Mouse (Mus musculus) testis, postnatal 10 days (tissue): ENCODE results near the gene Gbp8.
"Not testable (repeated sequence)": the region's sequence is repeated elsewhere in the genome, so short reads cannot be mapped to it uniquely, and the experiment has no call there.

ENCODE experiments used
- DNase-seq: peaks from one replicate; pipeline ENCODE4 v3.0.0; 2021; ENCODE audit warnings: low spot score

Gene Gbp8

DNA sequence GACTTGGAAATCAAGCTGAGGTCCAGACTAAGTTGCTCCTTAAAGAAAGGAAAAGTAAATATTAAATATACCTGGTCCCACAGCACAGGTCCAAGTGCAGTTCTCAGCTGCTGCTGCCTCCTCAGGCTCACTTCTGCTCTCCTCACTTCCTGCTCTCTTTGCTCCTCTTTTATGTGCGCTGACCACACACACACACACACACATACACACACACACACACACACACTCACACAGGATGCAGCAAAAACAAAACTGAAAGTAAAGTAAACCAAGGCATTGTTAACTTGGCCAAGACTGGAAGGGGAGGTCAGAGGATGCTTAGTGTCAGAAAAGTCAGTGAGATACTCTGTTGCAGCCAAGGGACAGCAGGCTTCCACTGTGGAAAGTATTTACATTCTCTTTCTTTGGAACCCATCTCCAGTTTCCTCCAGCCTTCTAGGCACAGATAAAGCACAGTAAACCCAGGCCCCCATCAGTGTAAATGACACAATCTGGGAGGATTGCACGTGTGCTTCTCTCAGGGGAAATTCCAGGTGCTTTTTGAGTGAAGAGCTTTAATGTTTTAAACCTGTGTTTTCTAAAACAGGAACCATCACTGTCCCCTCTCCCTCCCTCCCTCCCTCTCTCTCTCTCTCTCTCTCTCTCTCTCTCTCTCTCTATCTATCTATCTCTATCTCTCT, at the start of gene Gbp8, which contains the start of the genes Gbp9 and Gbp4:
TSS of gene Gbp8 (minus strand) at position 132 of the 680 bp plus-strand sequence.
TSS of gene Gbp9 (minus strand) at position 131 of the 680 bp plus-strand sequence.
TSS of gene Gbp4 (minus strand) at position 178 of the 680 bp plus-strand sequence.
- not testable (repeated sequence) for DNase-seq

DNA sequence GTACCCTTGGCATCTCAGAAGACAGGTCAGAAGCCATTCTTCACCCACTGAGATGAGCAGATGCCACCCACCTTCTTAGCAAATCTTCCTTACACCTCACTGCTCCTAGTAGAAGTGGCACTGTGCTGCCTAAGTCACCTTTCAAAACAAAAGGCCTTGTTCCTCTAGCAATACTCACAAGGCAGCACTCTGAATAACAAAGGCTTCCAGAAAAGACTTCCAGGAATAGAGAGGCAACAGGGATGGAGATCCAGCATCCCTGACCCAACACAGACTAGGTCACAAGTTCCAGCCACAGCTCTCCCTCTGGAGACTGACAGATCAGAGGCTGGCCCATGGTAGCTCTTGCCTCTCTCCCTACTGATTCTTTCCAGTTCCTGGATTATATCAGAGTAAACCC, 42.1 kb upstream of the Gbp8 start:
- no peak for DNase-seq

DNA sequence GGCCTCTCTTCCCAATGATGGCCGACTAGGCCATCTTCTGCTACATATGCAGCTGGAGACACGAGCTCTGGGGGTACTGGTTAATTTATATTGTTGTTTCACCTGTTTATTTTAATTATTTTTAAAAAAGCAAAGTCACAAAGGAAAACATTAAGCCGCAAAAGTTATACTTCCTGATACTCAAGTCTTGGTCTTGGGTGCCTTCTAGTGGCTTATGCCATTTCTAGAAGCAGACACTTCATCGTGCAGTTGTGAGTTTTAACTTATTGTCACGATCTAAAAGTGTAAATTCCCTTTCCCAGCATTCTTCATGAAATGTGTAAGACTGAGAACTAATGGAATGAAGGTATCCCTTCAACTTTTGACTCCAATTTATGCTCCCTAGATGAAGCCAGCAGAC, 17.2 kb upstream of the Gbp8 start:
- no peak for DNase-seq

DNA sequence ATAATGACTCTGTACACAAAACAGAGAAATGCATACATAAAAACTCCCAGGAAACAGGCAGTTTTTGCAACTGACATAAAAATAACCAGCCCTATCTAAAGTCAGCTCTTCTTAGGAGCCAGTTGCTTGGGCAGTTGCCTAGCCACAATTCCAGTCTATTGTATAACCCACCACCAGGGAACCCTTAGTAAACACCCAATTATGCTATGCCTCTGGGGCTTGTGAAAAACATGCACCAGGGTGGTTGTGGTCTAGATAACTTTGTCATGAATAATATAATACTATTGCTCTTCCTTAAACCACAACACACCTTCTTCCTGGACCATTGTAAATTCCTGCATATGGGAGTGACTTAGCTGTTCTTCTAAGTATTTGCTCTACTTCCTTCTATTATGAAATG, 14.7 kb upstream of the Gbp8 start:
- DNase-seq, result no peak

DNA sequence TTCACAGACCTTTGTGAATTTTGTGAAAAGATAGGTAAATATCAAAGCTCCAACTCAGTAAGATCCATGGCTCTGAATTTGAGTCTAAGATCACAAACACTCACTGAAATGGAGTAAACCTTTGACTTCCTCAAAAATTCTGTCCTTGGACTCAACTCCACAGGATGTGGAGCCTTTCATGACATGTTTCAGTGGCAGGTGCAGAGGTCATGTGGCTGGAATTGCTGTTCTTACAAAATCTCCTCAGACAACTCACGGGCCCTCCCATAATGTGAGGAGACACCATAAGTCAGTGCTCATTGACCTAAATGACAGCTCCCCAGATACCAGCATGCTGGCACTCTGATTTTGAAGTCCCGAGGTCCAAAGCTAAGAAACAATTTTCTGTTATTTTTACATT, 8.7 kb upstream of the Gbp8 start:
- not testable (repeated sequence) for DNase-seq

DNA sequence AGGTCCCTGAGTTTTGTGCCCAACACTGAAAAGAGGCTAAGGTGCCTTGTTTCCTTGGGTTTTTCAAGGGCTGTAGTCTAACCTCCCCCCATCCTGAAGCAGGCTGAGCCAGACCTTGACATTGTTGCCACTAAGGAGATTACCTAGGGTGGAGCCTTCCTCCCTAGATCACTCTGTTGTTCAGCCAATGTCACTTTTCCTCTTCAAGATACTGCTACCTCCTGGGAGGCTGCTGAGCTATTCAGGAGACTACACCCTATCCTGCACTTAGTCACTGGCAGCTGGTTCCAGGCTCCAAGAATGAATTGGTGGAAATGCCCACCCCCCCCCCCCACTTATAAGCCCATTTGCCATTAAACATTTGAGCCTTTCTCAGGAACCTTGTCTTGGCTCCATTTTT, 7.1 kb upstream of the Gbp8 start:
- DNase-seq, result no peak

DNA sequence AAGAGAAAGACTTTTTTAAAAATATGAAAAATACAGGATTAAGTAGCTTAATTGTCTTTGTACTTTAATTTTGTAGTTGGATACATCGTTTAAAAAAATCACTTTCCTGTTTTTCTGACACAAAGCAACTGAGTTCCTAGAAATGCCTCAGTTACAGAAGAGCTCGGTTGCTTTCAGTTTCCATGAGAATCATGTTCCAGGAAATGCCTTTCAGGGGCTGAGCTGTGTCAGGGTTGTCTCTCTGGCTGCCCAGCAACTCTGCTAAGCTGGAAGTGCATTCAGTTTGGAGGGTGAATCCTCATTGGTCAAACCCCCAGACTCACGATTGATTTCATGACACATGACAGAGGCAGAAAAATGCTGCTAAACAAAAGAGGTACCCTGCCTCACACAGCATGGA, 6.4 kb upstream of the Gbp8 start:
- not testable (repeated sequence) for DNase-seq

DNA sequence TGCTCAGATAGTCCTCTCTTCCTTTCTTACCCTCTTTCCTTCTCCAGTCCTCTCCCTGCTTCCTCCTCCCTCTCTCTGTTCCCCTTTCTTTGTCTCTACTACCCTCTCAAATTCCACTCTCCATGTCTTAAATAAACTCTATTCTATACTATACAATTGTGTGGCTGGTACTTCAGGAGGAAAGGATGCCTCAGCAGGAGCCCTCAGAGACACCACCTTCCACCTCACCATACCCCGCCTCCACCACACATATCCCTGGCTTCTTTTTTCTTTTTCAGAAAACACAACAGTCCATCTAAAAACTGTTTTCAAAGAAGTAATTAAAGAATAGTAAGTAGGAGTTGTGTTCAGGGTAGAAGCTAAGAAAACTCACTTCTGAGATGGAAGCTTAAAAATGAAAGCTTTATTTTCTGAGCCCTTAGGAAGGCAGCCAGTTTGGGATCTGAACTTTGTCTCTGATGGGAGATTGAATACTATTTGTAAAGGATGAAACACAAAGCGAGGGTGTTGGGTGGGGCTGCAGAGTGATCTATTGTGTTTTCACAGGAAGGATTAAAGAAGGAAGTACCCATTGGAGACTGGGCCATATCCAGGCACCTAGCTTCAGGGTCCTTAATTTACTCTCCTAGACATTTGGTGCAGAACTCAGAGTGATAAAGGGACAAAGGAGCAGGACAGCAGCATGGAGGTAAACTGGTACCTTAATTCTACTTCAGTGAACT, 910 bp upstream of the Gbp8 start:
- not testable (repeated sequence) for DNase-seq

DNA sequence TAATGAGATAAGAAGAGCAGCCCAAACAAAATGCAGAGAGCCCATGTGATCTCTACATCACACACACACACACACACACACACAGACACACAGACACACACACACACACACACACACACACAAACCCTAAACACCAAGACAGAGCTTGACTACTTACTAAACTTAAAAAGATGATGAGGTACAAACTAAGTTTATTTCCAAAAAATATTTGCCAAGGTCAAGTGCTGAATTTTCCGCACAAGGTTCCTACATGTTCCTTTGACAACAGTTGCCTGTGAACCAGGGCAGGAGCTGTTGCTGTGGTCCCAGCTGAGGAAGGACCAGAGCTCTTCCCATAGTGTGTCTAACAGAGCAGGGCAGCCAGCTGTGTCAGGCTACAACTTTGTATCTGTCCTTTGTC, 434 bp downstream of the Gbp8 start:
- DNase-seq, result no peak

DNA sequence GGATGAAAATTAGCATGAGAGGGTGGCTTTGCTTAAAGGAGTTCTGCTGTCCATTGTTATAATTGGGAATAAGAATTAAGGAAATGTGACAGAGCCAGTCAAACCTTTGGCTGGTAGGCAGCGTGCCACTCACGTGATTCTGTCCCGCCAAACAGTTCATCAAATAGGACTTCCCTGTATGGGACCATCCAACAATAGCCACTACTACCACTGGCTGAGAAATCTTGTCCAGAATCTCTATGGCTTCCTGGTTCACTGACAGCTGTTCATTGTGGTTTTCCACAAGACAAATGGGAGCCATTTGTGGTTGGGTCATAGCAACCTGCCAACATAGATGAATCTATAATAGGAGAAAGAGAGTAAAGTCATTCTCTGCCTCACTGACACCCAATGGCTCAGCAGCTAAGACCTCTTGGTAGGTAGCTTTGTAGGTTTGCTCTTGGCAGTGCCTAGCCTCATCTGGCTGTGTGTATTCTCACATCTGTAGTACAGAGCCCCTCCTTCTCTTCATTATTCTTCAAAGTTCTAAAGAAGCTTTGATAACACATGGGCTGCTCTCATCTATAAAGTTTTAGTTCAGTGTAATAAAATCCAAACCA, 2.5 kb downstream of the Gbp8 start:
- DNase-seq, result not testable (repeated sequence)

DNA sequence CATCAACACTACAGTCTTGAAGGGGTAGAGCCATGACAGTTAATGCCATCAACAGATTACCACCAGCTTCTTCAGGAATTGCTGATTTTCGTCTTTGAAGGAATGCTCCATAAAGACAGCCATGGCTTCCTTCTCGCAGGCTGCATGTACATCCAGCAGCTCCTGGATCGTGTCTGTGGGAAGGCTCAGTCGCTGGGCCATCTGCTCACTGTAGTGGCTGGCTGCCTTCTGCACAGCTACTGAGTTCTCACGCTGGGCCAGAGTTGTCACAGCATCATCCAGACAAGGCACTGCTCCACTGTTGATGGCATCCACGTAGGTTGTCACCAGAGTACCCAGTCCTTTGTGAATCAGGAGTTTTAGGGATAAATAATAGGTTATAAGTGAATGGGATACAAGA, 17.6 kb downstream of the Gbp8 start:
- DNase-seq, result not testable (repeated sequence)

DNA sequence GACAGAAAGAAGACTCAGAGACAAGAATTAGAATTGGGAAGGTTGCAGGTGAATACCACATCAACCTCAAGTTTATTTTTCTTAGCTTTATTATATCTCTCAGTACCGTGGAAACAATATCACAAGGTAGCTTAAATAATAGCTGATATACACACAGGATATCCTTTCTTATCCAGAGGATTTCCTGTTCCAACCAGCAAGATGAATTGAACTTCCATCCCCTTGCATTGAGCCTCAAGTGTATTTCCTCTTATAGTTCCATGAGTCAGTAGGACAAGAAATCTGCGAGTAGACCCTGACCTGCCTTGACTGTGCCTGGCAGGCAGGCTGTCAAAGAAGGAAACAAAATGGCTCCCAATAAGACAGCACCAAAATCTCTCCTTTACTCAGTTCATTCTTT, 23.6 kb downstream of the Gbp8 start:
- DNase-seq, result no peak

DNA sequence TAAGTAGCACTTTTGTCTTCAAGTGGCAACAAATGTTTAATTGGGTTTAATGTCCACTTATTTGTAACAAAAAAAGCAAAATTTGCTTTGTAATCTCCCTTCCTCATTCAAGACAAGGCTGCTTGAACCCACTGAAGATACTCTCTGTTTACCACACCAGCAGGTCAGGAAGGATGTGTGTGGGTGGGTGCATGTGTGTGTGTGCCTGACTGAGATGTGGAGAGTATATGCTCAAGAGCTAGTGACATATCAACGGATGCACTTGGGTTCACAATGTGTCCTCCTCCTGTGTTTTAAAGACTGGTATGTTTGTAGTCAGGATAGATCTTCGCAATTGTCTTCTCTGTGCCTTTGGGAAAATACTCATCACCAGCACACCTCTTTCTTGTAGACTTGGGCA, 24.6 kb downstream of the Gbp8 start:
- no peak for DNase-seq

DNA sequence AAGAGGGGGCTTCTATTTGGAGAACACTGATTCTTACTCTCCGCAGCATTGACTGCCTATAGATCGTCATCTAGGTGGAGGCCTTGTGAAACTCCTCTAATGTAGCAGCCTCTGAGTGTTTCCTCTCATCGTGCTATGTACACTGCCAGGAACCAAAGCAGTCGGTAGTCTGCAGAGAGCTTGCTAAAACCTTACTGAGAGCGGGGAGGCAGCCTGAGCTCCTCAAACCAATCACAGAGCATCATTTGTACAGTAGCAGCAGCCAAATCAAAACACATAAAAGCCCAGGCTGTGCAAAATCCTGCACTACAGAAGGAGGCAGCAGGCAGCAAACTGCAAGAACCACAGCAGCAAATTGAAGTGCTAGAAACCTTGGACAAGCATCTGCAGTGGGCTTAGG, 25.7 kb downstream of the Gbp8 start:
- DNase-seq, result no peak

DNA sequence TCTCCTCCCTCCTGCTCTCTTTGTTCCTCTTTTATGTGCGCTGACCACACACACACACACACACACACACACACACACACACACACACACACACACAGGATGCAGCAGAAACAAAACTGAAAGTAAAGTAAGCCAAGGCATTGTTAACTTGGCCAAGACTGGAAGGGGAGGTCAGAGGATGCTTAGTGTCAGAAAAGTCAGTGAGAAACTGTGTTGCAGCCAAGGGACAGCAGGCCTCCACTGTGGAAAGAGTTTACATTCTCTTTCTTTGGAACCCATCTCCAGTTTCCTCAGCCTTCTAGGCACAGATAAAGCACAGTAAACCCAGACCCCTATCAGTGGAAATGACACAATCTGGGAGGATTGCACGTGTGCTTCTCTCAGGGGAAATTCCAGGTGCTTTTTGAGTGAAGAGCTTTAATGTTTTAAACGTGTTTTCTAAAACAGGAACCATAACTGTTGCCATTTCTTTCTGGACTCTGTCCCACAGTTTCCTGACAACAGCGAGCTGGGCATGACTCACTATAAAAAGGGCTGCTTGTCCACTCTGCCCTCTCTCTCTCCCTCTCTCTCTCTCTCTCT, 29.0 kb downstream of the Gbp8 start:
- peak; percentile 47 for DNase-seq

DNA sequence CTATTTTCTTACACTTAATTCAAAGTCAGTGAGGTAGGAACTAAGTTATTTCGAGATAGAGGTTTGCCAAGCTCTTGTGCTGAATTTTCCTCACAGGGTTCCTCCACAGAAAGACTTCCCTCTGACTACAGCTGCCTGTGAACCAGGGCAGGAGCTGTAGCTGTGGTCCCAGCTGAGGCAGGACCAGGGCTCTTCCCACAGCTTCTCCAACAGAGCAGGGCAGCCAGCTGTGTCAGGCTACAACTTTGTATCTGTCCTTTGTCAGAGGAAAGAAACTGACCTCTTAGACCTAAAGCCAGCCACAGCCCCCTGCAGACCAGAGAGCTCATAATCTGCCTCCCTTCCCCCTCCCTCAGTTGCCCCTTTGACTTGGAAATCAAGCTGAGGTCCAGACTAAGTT, 29.6 kb downstream of the Gbp8 start:
- DNase-seq, result not testable (repeated sequence)

DNA sequence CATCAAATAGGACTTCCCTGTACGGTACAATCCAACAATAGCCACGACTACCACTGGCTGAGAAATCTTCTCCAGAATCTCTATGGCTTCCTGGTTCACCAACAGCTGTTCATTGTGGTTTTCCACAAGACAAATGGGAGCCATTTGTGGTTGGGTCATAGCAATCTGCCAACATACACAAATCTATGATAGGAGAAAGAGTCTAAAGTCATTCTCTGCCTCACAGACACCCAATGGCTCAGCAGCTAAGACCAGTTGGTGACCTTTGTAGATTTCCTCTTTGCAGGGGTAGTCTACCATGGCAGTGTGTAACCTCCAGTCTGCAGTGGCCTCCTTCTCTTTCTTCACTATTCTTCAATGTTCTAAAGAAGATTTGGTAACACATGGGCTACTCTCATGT, 33.7 kb downstream of the Gbp8 start:
- DNase-seq, result not testable (repeated sequence)

DNA sequence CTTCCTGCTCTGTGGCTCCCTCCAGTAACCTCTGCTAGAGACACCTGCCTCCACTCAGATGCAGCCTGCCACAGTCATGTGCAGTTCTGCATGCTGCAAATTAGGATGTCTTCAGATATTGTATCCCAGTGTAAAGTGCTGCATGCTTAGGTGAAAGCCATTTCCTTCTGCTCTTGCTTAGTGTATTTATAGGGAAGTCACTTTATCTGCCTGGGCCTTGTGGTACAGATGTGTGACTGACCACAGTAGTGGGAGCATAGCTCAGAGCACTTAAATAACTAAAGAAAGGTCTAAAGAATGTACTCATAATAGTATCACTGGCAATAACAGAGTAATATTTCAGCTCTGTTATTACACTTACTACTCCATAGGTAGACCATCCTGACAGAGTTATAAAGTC, 57.4 kb downstream of the Gbp8 start:
- DNase-seq, result no peak

DNA sequence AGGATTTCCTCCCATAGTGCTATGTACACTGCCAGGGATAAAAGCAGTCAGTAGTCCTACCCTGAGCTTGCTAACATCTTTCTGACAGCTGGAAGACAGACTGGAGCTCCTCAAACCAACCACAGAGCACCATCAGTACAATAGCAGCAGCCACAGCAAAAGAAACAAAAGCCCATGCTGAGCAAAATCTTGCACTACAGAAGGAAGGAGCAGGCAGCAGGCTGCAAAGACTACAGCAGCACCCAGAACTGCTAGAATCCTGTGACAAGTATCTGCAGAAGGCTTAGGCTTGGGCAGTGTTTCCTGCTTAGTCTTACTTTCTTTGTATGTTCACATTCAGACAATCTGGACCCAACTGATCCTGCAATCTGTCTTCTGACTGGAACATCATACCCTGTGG, 71.0 kb downstream of the Gbp8 start:
- DNase-seq, result not testable (repeated sequence)

DNA sequence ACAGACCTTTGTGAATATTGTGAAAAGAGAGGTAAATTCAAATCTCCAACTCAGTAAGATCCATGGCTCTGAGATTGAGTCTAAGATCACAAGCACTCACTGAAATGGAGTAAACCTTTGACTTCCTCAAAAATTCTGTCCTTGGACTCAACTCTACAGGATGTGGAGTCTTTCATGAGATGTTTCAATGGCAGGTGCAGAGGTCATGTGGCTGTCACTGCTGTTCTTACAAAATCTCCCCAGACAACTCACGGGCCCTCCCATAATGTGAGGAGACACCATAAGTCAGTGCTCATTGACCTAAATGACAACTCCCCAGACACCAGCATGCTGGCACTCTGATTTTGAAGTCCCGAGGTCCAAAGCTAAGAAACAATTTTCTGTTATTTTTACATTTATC, 74.9 kb downstream of the Gbp8 start:
- DNase-seq, result not testable (repeated sequence)

DNA sequence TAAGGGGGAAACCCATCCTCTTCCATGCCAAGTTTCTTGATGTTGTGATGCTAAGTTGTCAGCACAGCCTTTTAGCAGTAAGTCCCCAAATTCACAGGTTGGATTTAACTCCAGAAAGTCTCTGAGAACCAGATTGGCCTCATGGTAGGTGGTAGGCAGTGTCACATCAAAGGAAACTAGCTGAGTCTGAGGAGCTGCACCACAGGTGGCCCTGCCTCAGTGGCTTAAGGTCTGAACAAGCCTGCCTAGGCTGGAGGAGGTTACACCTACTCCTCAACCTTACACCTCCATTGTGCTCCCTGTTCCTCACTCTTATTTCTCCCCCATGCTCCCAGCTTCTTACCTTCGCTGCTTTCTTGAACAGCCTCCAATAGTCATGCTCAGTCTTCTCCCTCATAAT, 76.0 kb downstream of the Gbp8 start:
- no peak for DNase-seq

DNA sequence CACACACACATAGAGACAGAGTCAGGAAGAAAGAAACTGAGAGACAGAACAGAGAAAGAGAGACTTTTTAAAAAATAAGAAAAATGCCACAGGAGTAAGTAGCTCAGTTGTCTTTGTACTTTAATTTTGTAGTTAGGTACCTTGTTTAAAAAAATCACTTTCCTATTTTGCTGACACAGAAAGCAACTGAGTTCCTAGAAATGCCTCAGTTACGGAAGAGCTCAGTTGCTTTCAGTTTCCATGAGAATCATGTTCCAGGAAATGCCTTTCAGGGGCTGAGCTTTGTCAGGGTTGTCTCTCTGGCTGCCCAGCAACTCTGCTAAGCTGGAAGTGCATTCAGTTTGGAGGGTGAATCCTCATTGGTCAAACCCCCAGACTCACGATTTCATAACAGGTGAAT, 76.9 kb downstream of the Gbp8 start:
- DNase-seq, result not testable (repeated sequence)

DNA sequence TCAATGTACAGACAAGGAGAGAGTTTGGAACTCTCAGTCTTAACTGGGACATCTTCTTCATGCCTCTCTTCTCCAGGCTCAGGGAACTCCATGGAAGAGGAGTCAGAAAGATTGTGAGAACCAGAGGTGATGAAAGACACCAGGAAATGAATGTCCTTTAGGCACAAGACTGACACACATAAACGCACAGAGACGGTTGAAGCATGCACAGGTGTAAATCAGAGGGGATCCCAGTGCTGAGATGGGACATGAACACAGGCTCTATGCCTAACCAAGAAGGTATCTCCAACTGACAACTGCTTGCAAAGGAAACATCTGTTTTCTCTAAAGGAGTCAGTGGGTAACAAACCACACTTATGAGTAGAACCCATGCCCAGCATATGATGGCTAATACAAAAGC, 79.1 kb downstream of the Gbp8 start:
- DNase-seq, result no peak
